Mouse (Mus musculus) cortical plate, adult 2 months (tissue): ENCODE data around the gene Med18.

Source experiments
- CTCF ChIP-seq: fragments of 200-500 bp; IDR thresholded peaks from 2 replicates; pipeline ENCODE4 v1.5.1; 2011; ENCODE audit warnings: mild to moderate bottlenecking, control low read depth, low read length; ENCODE audit not compliant: insufficient read depth; ENCODE audit errors: extremely low read depth
- POLR2A ChIP-seq: fragments of 200-500 bp; IDR thresholded peaks from 2 replicates; pipeline ENCODE4 v1.6.1; 2011; ENCODE audit warnings: mild to moderate bottlenecking, low read length, control low read depth; ENCODE audit not compliant: insufficient read depth; ENCODE audit errors: extremely low read depth

DNA sequence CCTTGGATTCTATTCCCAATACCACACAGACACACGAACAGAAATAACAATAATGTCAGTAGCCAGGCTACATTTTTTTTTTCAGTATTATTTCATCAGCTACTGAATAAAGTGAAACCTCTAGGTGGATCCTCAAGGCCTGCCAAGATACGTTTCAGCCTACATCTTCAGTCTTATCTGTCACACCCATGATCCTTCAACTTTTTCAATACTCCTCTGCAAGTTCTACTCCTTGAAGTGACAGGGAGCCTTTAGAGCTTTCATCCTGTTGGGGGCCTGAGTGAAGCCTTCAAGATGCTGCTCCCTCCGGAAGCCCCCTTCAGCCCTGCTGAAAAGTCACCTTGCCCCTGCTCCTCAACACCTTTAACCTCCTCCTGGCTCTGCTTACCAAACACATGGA lies 48.4 kb upstream of the Med18 start:
- TF ChIP-seq POLR2A (no peak), CTCF (no peak)
